Mouse (Mus musculus) embryonic stem cell, embryonic (primary cell): ENCODE measurements around the gene Lrp5.

Experiments
- CTCF ChIA-PET, 4 experiments: fragments of 300-600 bp in 2 of 4; fragments of 350-600 bp in 2 of 4; sonication (Branson Sonifier 250); formaldehyde crosslinking; loops; one replicate each; lab custom pipeline; 2022; ENCODE audit warnings: inconsistent platforms in 2 of 4; lab: Charles Lee
- POLR2A ChIA-PET, 4 experiments: fragments of 300-600 bp in 2 of 4; fragments of 350-600 bp in 2 of 4; sonication (Branson Sonifier 250); formaldehyde crosslinking; loops; one replicate each; lab custom pipeline; 2022; ENCODE audit warnings: antibody characterized with exemption in 4 of 4, inconsistent platforms in 1 of 4; lab: Charles Lee

Lrp5 gene

DNA sequence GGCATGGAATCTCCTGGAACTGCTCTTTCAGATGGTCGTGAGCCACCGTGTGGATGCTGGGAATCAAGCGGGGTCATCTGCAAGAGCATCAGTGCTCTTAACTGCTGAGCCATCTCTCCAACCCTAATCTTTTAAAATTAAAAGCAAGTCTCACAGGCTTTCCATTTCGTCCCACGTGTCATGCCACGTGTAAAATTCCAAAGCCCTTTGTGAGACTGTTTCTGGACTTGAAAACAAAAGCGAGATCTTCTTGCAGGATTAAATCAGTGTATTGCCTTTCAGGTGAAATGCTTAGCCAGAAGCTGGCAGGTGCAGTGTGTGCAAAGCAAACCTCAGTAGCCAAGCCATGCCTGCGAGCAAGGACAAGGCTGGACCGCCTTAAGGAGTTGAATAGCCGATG lies 21.2 kb upstream of the Lrp5 start:
- POLR2A ChIA-PET: interaction anchor here (0.5 to 6.8 kb wide), 111 partner anchors 8 to 524 kb away, joined by 3 to 135 read pairs (median 5); partner anchors contain the start of genes Ppp6r3 (in 3 of the 4), Cdk2ap2 (in 2 of the 4), Kmt5b (in 2 of the 4) and Lrp5 (in 2 of the 4)
- CTCF ChIA-PET: interaction anchor here (0.6 to 3.5 kb wide), 23 partner anchors 8 to 643 kb away, joined by 3 to 59 read pairs (median 7); partner anchors contain the start of genes Ndufv1 (in 1 of the 4) and Ppp6r3 (in 1 of the 4)

DNA sequence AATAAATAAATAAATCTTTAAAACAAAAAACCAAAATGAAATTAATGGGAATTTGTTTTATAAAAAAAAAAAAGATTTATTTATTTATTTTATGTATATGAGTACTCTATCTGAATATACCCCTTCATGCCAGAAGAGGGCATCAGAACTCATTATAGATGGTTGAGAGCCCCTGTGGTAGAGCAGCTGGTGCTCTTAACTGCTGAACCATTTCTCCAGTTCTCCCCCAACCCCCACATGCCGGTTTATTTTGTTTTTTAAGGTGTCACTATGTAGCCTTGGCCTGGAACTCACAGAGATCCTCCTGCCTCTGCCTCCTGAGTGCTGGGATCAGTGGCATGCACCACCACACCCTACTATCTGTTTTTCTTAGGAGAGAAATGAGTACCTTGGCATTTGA lies 19.9 kb upstream of the Lrp5 start:
- POLR2A ChIA-PET: interaction anchor here (0.7 to 6.8 kb wide), 20 partner anchors 10 to 341 kb away, joined by 3 to 135 read pairs (median 3); partner anchors contain the start of genes Lrp5 (in 1 of the 4), Ndufs8 (in 1 of the 4), Ndufv1 (in 1 of the 4) and Ppp6r3 (in 1 of the 4)
- CTCF ChIA-PET: interaction anchor here (0.7 to 2.0 kb wide), 19 partner anchors 10 to 313 kb away, joined by 3 to 24 read pairs (median 3); no protein-coding TSS in a partner anchor

DNA sequence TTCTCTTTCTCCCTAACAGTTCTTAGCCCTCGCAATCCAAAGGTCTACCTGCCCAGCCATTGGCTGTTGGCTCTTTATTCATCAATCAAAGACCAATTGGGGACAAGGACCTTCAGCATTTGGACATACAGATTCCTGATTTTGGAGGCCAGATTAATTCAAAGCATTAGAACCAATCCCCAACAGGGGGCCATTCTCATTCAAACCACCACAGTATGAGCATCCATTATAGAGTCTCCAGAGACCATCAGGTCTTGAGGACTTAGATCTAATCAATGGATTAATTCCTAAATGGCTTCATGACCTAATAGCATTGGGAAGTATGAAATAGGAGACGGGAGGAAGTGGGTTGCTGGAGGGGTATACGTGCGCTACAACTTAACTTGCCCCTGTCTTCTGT lies 16.1 kb upstream of the Lrp5 start:
- CTCF ChIA-PET: interaction anchor here in 3 of 4 experiments (0.6 to 4.4 kb wide), 5 partner anchors 16 to 86 kb away, joined by 4 to 66 read pairs (median 16); no protein-coding TSS in a partner anchor

DNA sequence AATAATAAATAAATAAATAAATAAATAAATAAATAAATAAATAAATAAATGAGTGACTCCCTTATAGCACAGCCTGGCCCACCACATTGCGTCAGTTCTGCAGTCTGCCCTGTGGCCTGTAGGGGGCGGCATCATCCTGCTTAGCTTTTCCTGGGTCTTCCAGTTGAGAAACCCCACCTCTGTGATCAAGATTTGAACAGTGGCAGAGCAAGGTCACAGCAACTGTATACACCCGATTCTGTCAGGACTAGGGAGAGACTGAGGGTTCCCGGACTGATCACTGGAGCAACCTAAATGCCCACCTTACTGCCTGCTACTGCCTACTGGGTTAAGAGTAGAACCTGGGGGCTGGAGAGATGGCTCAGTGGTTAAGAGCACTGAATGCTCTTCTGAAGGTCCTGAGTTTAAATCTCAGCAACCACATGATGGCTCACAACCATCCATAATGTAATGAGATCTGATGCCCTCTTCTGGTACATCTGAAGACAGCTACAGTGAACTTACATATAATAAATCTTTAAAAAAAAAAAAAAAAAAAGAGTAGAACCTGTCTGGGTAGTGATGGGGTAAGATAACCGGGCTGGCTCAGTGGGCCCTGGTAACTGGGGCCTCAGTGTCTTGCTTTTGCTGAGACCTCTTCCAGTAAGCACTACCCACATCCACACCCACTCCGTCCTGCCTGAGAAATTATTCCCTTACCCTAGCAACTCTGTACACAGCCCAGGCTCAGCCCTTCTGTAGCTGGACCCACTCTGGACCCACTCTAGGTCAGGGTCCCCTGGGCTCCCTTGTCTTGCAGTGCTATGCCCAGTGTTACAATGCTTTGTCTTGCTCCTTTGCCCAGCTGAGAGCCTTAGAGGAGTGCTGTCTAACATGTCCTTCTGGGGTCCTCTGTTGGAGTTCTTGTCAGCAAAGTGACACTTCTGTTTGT lies 13.4 kb upstream of the Lrp5 start:
- ChIA-PET POLR2A (interaction anchor here in 3 of 4 experiments (0.6 to 4.8 kb wide), 34 partner anchors 9 to 1811 kb away, joined by 3 to 54 read pairs (median 5); partner anchors contain the start of genes 1810055G02Rik (in 3 of the 3), Lrp5 (in 1 of the 3), Ppp6r3 (in 1 of the 3) and Snx32 (in 1 of the 3)), CTCF (interaction anchor here (0.5 to 4.4 kb wide), 47 partner anchors 8 to 532 kb away, joined by 3 to 66 read pairs (median 3); partner anchors contain the start of genes 1810055G02Rik (in 3 of the 4) and Pold4 (in 1 of the 4))

More for the DNA sequence above, 16.1 kb upstream of the Lrp5 start:
- POLR2A ChIA-PET: interaction anchor here in 2 of 4 experiments (0.6 to 4.0 kb wide), 5 partner anchors 15 to 116 kb away, joined by 3 to 41 read pairs (median 5); no protein-coding TSS in a partner anchor

DNA sequence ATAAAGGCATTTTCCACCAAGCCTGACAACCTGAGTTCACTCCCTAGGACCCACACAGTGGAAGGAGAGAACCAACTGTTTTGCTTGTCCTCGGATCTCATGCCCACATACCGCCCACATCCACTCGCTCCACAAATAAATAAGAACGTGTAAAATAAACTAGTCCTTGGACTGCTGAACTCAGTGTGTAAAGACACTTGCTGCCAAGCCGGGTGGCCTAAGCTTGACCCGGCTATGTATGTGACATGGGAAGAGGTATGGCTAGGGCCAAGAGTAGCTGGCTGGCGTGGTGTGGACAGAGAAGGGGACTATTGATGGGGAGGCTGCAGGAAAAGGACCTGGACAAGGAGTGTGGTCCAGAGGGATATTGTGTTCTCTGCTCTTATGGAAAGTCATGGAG lies 11.7 kb upstream of the Lrp5 start:
- ChIA-PET CTCF (interaction anchor here in 2 of 4 experiments (0.9 to 4.4 kb wide), 5 partner anchors 21 to 74 kb away, joined by 3 to 66 read pairs (median 3); no protein-coding TSS in a partner anchor), POLR2A (interaction anchor here in 2 of 4 experiments (0.6 to 4.8 kb wide), 8 partner anchors 8 to 26 kb away, joined by 3 to 54 read pairs (median 5); partner anchors contain the start of genes 1810055G02Rik (in 2 of the 2) and Lrp5 (in 1 of the 2))

DNA sequence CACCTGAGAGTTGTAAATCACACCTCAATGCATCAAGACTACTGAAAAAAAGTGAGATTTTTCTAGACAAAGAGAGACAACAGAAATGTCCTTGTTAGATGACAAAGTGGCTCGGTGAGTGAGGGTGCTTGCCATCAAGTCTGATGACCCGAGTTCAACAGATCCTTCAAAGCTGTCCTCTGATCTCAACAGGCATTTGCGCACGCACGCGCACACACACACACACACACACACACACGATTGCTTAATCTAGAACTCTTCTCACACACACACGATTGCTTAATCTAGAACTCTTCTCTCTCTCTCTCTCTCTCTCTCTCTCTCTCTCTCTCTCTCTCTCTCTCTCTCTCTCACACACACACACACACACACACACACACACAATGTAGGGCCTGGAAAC lies 9.6 kb upstream of the Lrp5 start:
- ChIA-PET CTCF (interaction anchor here in 2 of 4 experiments (0.7 kb wide), 3 partner anchors 59 to 240 kb away, joined by 3 read pairs; no protein-coding TSS in a partner anchor), POLR2A (interaction anchor here in 2 of 4 experiments (0.6 to 1.9 kb wide), 7 partner anchors 9 to 131 kb away, joined by 3 to 5 read pairs (median 4); partner anchors contain the start of gene 1810055G02Rik (in 2 of the 2))

DNA sequence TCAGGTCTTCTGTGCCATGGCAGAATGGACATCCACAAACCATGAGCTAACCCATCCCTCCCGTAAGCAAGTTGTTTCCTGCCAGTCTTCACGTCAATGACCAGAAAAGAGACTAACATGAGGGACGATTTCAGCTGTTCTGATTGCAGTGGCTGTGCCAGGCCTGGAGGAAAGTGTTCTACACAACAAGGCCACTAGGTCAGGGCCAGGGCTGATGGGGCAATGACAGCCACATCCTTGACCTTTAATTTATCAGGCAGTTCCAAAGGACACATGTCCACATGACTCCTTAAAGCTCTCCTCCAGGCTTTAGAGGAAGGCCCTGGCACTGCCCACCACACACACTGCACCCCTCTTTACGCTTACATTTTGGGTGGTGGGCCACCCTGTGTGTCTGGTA lies 9.1 kb upstream of the Lrp5 start:
- POLR2A ChIA-PET: interaction anchor here in 2 of 4 experiments (1.0 to 12.5 kb wide), 6 partner anchors 10 to 14 kb away, joined by 3 to 135 read pairs (median 4); partner anchors contain the start of gene 1810055G02Rik (in 2 of the 2)
- CTCF ChIA-PET: interaction anchor here in 1 of 4 experiments (0.7 to 1.5 kb wide), 3 partner anchors 28 to 240 kb away, joined by 3 to 4 read pairs (median 3); no protein-coding TSS in a partner anchor

DNA sequence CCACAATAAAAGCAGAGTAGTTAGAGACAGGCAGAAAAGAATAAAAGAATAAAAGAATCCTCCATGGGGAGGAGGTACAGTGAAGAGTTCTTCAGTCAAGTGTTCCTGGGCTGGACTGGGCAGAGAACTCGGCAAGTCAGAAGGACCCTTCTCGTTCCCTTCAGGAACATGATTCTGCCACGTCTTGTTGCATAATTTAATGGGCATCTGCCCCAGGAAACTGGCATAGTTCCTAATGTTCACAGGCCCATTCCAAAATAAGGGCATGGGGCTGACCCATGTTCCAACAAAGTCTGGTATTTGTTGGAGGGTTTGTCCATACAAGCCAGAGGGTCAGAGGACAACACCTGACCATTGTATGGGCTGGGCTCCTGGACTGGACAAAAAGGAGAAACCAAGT lies 8.6 kb upstream of the Lrp5 start:
- ChIA-PET POLR2A (interaction anchor here in 3 of 4 experiments (1.0 to 12.5 kb wide), 8 partner anchors 10 to 24 kb away, joined by 3 to 135 read pairs (median 6); partner anchors contain the start of gene 1810055G02Rik (in 2 of the 3)), CTCF (interaction anchor here in 1 of 4 experiments (1.0 to 1.5 kb wide), 3 partner anchors 12 to 29 kb away, joined by 3 to 7 read pairs (median 4); no protein-coding TSS in a partner anchor)

DNA sequence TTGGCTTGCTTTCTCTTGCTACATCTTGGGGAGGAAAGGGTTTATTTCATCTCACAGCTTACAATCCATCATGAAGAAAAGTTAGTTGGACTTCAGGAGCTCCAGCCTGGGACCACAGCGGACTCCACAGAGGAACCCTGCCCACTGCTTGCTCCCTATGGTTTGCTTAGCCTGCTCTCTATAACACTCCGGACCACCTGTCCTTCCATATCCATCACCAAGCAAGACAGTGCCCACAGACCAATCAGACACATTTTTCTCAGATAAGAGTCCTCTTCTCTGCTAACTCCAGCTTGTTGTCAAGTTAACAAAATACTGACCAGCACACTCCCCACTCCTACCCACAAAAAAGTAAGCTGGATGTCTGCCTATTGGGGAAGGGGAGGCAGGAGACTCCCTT lies 8.1 kb upstream of the Lrp5 start:
- CTCF ChIA-PET: interaction anchor here in 2 of 4 experiments (1.0 to 1.5 kb wide), 6 partner anchors 12 to 70 kb away, joined by 3 to 7 read pairs (median 3); no protein-coding TSS in a partner anchor
- POLR2A ChIA-PET: interaction anchor here (0.8 to 12.5 kb wide), 10 partner anchors 9 to 120 kb away, joined by 3 to 135 read pairs (median 5); partner anchors contain the start of gene 1810055G02Rik (in 2 of the 4)

DNA sequence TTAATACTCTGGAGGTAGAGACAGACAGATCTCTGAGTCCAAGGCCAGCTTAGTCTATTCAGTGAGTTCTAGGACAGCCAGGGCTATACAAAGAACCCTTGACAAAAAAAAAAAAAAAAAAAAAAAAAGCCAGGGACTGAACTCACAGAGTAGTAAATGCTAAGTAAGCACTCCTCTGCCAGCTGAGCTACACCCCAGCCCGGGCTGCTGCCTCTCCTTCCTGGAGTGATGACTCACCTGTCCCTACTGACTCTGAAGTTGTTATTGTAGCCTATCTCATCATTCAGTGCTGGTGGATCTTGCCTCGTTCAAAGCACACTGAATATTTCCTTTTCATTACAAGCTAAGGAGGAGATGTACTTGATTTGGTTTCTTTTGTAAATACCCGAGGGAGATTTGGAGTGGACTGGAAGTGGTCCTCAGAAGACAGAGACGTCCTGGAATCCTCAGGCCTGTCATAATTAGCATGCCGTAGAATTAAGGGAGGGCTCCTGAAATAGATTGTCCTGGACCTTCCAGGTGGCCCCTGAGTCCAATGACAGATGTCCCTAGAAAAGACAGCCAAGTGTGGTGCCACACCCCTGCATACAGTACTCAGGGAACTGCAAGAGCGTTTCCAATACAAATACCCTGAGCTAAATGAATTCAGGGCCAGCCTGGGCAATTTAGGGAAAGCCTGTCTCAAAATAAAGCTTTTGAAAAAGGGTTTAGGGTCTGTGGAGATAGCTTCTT lies 6.2 kb upstream of the Lrp5 start:
- ChIA-PET POLR2A (interaction anchor here (0.6 to 12.5 kb wide), 15 partner anchors 8 to 390 kb away, joined by 3 to 135 read pairs (median 4); partner anchors contain the start of genes 1810055G02Rik (in 3 of the 4) and Ppp6r3 (in 1 of the 4)), CTCF (interaction anchor here in 2 of 4 experiments (0.6 to 3.2 kb wide), 7 partner anchors 12 to 241 kb away, joined by 3 to 9 read pairs (median 3); no protein-coding TSS in a partner anchor)

DNA sequence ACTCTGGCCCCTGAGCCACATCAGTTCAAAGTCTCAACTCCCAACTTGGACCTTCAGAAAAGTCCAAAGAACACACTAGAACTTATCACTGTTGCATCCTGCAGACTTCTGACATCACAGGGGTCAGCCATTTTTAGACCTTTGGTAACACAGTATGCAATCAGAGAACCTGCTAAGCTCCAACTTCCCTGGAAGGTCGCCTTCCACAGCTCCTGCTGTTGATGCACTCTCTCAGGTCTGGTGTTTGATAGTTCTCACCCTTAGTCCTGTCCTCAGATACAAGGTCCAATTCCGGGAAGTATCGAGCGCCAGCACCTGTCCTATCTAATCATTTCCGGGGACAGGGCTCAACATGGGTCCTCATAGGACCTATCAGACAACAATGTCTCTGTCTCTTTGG lies 5.0 kb upstream of the Lrp5 start:
- CTCF ChIA-PET: interaction anchor here in 2 of 4 experiments (0.6 to 3.2 kb wide), 5 partner anchors 8 to 110 kb away, joined by 3 to 9 read pairs (median 4); no protein-coding TSS in a partner anchor
- POLR2A ChIA-PET: interaction anchor here in 2 of 4 experiments (0.6 to 12.5 kb wide), 12 partner anchors 9 to 53 kb away, joined by 3 to 135 read pairs (median 6); partner anchors contain the start of gene 1810055G02Rik (in 2 of the 2)

DNA sequence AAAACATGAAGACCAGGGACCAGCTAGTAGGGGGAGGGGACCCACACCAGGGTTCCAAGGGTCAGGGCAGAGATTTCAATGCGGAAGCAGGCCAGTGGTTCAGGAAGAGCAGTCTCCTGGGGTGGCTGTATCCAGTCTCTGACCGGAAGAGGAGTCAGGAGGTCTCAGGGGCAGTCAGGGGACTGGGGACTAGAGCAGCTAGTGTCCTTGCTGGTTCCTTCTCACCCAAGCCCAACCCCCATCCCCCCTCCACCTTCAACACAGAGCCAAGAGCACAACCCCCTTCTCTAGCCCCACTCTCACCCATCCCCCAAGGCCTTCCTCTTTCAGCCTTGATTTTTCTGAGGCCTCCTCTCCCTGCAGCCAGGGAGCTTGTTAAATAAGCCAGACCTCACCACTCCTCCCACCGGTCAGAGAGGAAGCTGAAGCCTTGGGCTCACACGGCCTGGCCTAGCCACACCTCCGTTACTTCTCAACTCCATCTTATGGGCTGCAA lies 1.4 kb upstream of the Lrp5 start:
- CTCF ChIA-PET: interaction anchor here in 3 of 4 experiments (0.6 to 2.0 kb wide), 17 partner anchors 9 to 479 kb away, joined by 3 to 13 read pairs (median 6); partner anchors contain the start of genes 1810055G02Rik (in 1 of the 3) and Ppp6r3 (in 1 of the 3)

DNA sequence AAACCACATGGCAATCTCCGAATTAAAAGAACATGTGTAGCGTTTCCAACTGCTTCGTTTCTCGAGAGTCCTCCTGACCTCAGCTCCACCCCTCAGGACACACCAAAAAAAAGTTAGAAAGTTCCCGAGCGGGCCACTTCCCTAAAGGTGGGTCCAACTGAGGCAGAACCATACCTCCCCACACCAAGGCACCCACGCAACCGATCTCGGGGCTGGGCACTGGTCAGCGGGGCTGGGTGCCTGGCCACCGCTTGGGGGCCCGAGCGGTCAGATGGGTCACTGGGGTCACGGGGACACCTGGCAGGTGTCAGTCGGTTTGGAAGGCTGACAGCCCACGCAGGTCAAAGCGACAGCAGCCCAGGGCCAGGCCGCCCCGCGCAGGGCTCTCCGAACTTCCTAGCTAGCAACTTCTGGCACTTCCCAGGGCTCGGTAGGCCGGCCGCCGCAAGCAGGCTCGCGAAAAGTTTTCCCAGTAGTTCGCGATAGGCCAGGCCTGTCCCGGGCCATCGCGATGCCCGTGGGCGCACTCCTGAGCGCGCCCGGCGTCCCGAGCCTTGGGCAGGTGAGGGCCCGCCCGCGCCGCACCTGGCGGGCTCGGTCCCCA lies 651 bp downstream of the Lrp5 start:
- CTCF ChIA-PET: interaction anchor here (0.5 to 2.0 kb wide), 9 partner anchors 12 to 295 kb away, joined by 3 to 11 read pairs (median 4); no protein-coding TSS in a partner anchor
- POLR2A ChIA-PET: interaction anchor here (0.6 to 12.5 kb wide), 31 partner anchors 8 to 363 kb away, joined by 3 to 135 read pairs (median 5); partner anchors contain the start of genes 1810055G02Rik (in 2 of the 4), Cpt1a (in 1 of the 4), Ndufs8 (in 1 of the 4) and Ppp6r3 (in 1 of the 4)

More for the DNA sequence above, 1.4 kb upstream of the Lrp5 start:
- POLR2A ChIA-PET: interaction anchor here in 3 of 4 experiments (0.5 to 12.5 kb wide), 40 partner anchors 9 to 409 kb away, joined by 3 to 135 read pairs (median 3); partner anchors contain the start of genes 1810055G02Rik (in 3 of the 3) and Cdk2ap2 (in 1 of the 3)

DNA sequence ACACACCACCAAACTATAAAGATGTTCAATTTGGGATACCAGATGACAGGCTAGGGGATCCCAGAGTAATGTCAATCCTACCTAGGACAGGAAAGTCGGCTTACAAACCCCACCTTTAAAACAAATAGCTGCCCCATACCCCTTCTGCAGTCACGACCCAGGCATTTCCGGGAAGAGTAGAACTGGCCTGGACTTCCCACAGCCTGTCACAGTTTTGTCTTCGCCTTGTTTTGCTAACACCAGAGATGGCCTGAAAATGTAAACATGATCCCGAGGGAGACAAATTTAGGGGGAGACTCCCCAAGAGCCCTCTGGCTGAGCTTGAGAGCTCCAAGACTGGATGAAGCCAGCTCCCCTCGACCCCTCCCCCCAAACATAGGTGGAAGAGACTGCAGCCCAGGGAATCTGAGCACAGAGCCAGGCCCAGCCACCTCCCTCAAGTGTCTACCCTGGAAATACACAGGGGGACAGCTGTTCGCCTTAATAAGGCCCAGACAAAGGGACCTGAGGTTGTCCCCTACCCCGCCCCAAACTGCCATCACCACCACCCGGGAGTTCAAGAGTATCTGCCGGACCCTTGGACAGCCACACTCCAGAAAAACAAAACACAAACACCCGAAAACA lies 1.3 kb downstream of the Lrp5 start:
- ChIA-PET CTCF (interaction anchor here (0.5 to 2.1 kb wide), 16 partner anchors 11 to 295 kb away, joined by 3 to 16 read pairs (median 5); partner anchors contain the start of genes 1810055G02Rik (in 1 of the 4) and Ppp6r3 (in 1 of the 4)), POLR2A (interaction anchor here (0.5 to 12.5 kb wide), 45 partner anchors 9 to 400 kb away, joined by 3 to 135 read pairs (median 4); partner anchors contain the start of genes 1810055G02Rik (in 3 of the 4), Cpt1a (in 1 of the 4), Ndufs8 (in 1 of the 4) and Ppp6r3 (in 1 of the 4))
